Mouse (Mus musculus) left cerebral cortex, adult 11 months (tissue): ENCODE measurements around the gene Gm7971.
"Not testable (repeated sequence)": the region's sequence is repeated elsewhere in the genome, so short reads cannot be mapped to it uniquely, and the experiment has no call there.

Experiments used
- DNase-seq: peaks from one replicate; pipeline ENCODE4 v3.0.0; 2022; ENCODE audit warnings: low spot score

Gene Gm7971

DNA sequence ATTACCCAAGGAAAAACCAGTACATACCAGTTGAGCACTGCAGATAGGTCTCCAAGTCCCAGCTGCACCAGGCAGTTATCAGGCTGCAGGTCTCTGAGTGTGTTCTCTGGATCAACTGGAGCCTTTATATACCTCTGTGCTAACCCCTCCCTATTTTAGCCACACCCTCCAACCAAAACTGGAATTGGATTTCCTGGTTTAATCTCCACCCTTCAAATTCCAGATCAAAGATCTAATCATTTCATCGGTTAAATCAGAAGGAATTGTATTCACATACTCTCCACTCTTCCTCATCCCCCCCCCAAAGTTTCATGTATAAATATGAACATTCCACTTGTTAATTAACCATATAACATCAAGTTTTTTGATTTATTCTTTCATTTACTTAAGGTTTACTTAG lies at the start of gene Gm7971:
TSS of gene Gm7971 (minus strand) at position 101 of the 400 bp plus-strand sequence.
- not testable (repeated sequence) for DNase-seq
